Mouse (Mus musculus): ENCODE data around the gene Pcolce.

DNA sequence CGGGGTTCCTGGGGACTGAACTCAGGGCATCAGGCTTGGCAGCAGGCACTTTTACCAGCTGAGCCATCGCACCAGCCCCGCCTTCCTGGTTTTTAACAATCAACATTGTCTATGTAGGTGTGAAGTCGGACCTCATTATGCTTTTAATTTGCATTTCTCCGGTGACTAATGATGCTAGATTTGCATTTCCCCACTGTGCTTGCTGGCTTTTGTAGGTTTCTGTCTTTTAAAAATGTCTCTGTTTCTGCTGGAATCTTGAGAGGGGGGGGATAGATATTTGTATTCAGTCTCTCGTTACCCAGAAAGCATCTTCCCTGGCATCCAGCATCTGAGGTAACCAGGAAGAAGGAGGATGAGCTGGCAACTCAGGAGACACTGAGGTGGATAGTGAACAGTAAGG is 52.0 kb downstream of the Pcolce start:
- TF ChIP-seq GATA1 (IDR thresholded peaks at IDR 0.05; ENCODE audit: borderline replicate concordance, low read length) (no peak), FLI1 (IDR thresholded peaks at IDR 0.05; ENCODE audit: low read length) (no peak)

Data from megakaryocyte, embryonic 14.5 days (primary cell).